Mouse (Mus musculus) CH12.LX (cell line): Measurements from ENCODE around the gene Cd38. TPM values are rescaled to one million over a fixed set of nuclear protein-coding genes. Genes with fewer than 3 reads are reported as not detected.

ENCODE experiments used
- DNase-seq: peaks from one replicate; pipeline ENCODE4 v3.0.0-alpha.2; 2013; ENCODE audit errors: extremely low read depth
- H3K27ac ChIP-seq: 2 replicates; pipeline ENCODE4 v1.5.1; 2012; ENCODE audit warnings: low read depth, mild to moderate bottlenecking, control low read depth, moderate library complexity; ENCODE audit not compliant: insufficient read depth
- H3K27me3 ChIP-seq: replicated peaks from 2 replicates; pipeline ENCODE3; 2012; ENCODE audit warnings: inconsistent platforms
- H3K36me3 ChIP-seq, 2 experiments: replicated peaks in 1 of 2; 2 replicates each; pipeline versions ENCODE3 to v1.6.1; 2012; ENCODE audit warnings: inconsistent platforms in 1 of 2, low read length in 1 of 2, mild to moderate bottlenecking in 1 of 2, mixed read lengths in 1 of 2, moderate library complexity in 1 of 2; ENCODE audit not compliant: control insufficient read depth in 1 of 2, insufficient read depth in 1 of 2
- H3K4me1 ChIP-seq, 2 experiments: 2 replicates each; pipeline ENCODE4 v1.6.1; 2012; ENCODE audit warnings: inconsistent platforms in 1 of 2, moderate library complexity in 1 of 2; ENCODE audit not compliant: insufficient read depth in 2 of 2, control insufficient read depth in 1 of 2
- H3K4me2 ChIP-seq: 2 replicates; pipeline ENCODE4 v1.6.1; 2012; ENCODE audit warnings: low read depth, mild to moderate bottlenecking, control low read depth; ENCODE audit not compliant: poor library complexity, insufficient read depth, severe bottlenecking
- H3K4me3 ChIP-seq, 3 experiments: fragments of 150-350 bp in 1 of 3; sonication (generic) in 1 of 3; replicated peaks in 1 of 3; 2 replicates each; pipeline versions ENCODE3 to v1.5.1; 2011 to 2012; ENCODE audit warnings: low read depth in 2 of 3, low read length in 2 of 3, mild to moderate bottlenecking in 2 of 3, moderate library complexity in 2 of 3, control low read depth in 1 of 3, improper control_type of control experiment in 1 of 3, inconsistent platforms in 1 of 3, mixed read lengths in 1 of 3; ENCODE audit not compliant: poor library complexity in 1 of 3
- H3K79me2 ChIP-seq: replicated peaks from 2 replicates; pipeline ENCODE4 v1.6.1; 2012; ENCODE audit warnings: mild to moderate bottlenecking, moderate library complexity; ENCODE audit not compliant: control insufficient read depth, poor library complexity, insufficient read depth, severe bottlenecking; ENCODE audit errors: extremely low read depth
- H3K9ac ChIP-seq: 2 replicates; pipeline ENCODE4 v1.6.1; 2012; ENCODE audit warnings: low read depth, mild to moderate bottlenecking, control low read depth, moderate library complexity; ENCODE audit not compliant: insufficient read depth
- H3K9me3 ChIP-seq: replicated peaks from 2 replicates; pipeline ENCODE3; 2012; ENCODE audit warnings: low read length, inconsistent platforms, mixed read lengths
- CHD2 ChIP-seq: IDR thresholded peaks from 2 replicates; pipeline ENCODE4 v1.6.1; 2011; ENCODE audit warnings: low read length, improper control_type of control experiment
- ELF1 ChIP-seq: IDR thresholded peaks from 2 replicates; pipeline ENCODE4 v1.6.1; 2014; ENCODE audit warnings: low read depth, mild to moderate bottlenecking, inconsistent platforms, low read length, improper control_type of control experiment
- EP300 ChIP-seq: IDR thresholded peaks from 2 replicates; pipeline ENCODE4 v1.6.1; 2011; ENCODE audit warnings: low read length, improper control_type of control experiment
- GABPA ChIP-seq: IDR thresholded peaks from 2 replicates; pipeline ENCODE4 v1.6.1; 2012; ENCODE audit warnings: low read depth, low read length, improper control_type of control experiment, inconsistent platforms; ENCODE audit not compliant: insufficient replicate concordance
- IRF4 ChIP-seq: IDR thresholded peaks from 2 replicates; pipeline ENCODE4 v1.6.1; 2014; ENCODE audit warnings: low read depth, mild to moderate bottlenecking, inconsistent platforms, low read length, improper control_type of control experiment
- MAFK ChIP-seq: IDR thresholded peaks from 2 replicates; pipeline ENCODE4 v1.6.1; 2011; ENCODE audit warnings: low read length, improper control_type of control experiment; ENCODE audit not compliant: insufficient replicate concordance
- MAX ChIP-seq: IDR thresholded peaks from 2 replicates; pipeline ENCODE4 v1.6.1; 2011; ENCODE audit warnings: low read length, improper control_type of control experiment
- MAZ ChIP-seq: IDR thresholded peaks from 2 replicates; pipeline ENCODE4 v1.6.1; 2012; ENCODE audit warnings: low read depth, mild to moderate bottlenecking, inconsistent platforms, low read length, improper control_type of control experiment, moderate library complexity
- MEF2A ChIP-seq: IDR thresholded peaks from 2 replicates; pipeline ENCODE4 v1.6.1; 2014; ENCODE audit warnings: low read depth, mild to moderate bottlenecking, inconsistent platforms, low read length, improper control_type of control experiment, borderline replicate concordance
- MXI1 ChIP-seq: IDR thresholded peaks from 2 replicates; pipeline ENCODE4 v1.6.1; 2011; ENCODE audit warnings: mild to moderate bottlenecking, low read depth, low read length, improper control_type of control experiment
- MYC ChIP-seq: IDR thresholded peaks from 2 replicates; pipeline ENCODE4 v1.6.1; 2011; ENCODE audit warnings: low read depth, mild to moderate bottlenecking, improper control_type of control experiment, low read length
- NRF1 ChIP-seq: IDR thresholded peaks from 2 replicates; pipeline ENCODE4 v1.6.1; 2014; ENCODE audit warnings: low read depth, mild to moderate bottlenecking, inconsistent platforms, low read length, improper control_type of control experiment, moderate library complexity
- POLR2A ChIP-seq: IDR thresholded peaks from 2 replicates; pipeline ENCODE4 v1.6.1; 2011; ENCODE audit warnings: low read depth, mild to moderate bottlenecking, improper control_type of control experiment, low read length
- POLR2AphosphoS2 ChIP-seq: IDR thresholded peaks from 2 replicates; pipeline ENCODE4 v1.6.1; 2011; ENCODE audit warnings: low read depth, low read length, improper control_type of control experiment
- RCOR1 ChIP-seq: conservative IDR thresholded peaks from 2 replicates; pipeline ENCODE4 v1.6.1; 2012; ENCODE audit warnings: low read depth, mild to moderate bottlenecking, inconsistent platforms, low read length, improper control_type of control experiment
- SIN3A ChIP-seq: IDR thresholded peaks from 2 replicates; pipeline ENCODE4 v1.6.1; 2012; ENCODE audit warnings: low read length, improper control_type of control experiment, inconsistent platforms
- SMC3 ChIP-seq: IDR thresholded peaks from 2 replicates; pipeline ENCODE4 v1.6.1; 2011; ENCODE audit warnings: low read depth, low read length, improper control_type of control experiment
- TBP ChIP-seq: conservative IDR thresholded peaks from 2 replicates; pipeline ENCODE4 v1.6.1; 2011; ENCODE audit warnings: low read depth, low read length, improper control_type of control experiment
- USF1 ChIP-seq: IDR thresholded peaks from 2 replicates; pipeline ENCODE4 v1.6.1; 2014; ENCODE audit warnings: low read depth, mild to moderate bottlenecking, inconsistent platforms, low read length, improper control_type of control experiment
- ZKSCAN1 ChIP-seq: IDR thresholded peaks from 2 replicates; pipeline ENCODE4 v1.6.1; 2012; ENCODE audit warnings: low read depth, inconsistent platforms, low read length, improper control_type of control experiment, borderline replicate concordance
- ZNF384 ChIP-seq: IDR thresholded peaks from 2 replicates; pipeline ENCODE4 v1.6.1; 2012; ENCODE audit warnings: low read depth, low read length, improper control_type of control experiment, inconsistent platforms
- dilution Hi-C: fragments of 300-500 bp; cut with MboI; formaldehyde crosslinking; loops from 2 replicates; pipeline ENCODE4 v1.14.3; 2020; ENCODE audit warnings: low sequenced_read_pairs; ENCODE audit not compliant: extremely low pct_unique_long_range_greater_than_20kb, extremely low pct_ligation_motif_present
- in situ Hi-C: fragments of 300-500 bp; cut with MboI; formaldehyde crosslinking; loops from 3 replicates; pipeline ENCODE4 v1.14.3; 2019; ENCODE audit warnings: low sequenced_read_pairs, low pct_ligation_motif_present, low pct_unique_long_range_greater_than_20kb, mixed read lengths
- polyA plus RNA-seq: library from polyadenylated mRNA; unstranded; fragments of >175 nt; gene quantifications from 2 replicates; pipeline ENCODE4 v1.2.1, GENCODE M21; 2012; ENCODE audit warnings: low read depth; ENCODE audit not compliant: insufficient read length
- total RNA-seq, 2 experiments: library from RNA; depleted of rRNA; stranded (reverse); fragments of 300-350 nt in 1 of 2; fragments of >200 nt in 1 of 2; gene quantifications; 2 replicates each; pipeline ENCODE4 v1.2.3; 2012 to 2014

Cd38 gene
- total RNA-seq (2012; rRNA removed) (2.9 and 3.3 TPM in 2 replicates), total RNA-seq (2014; rRNA removed) (1.5 and 1.7 TPM in 2 replicates), polyA plus RNA-seq (0.87 and 0.93 TPM in 2 replicates)

DNA sequence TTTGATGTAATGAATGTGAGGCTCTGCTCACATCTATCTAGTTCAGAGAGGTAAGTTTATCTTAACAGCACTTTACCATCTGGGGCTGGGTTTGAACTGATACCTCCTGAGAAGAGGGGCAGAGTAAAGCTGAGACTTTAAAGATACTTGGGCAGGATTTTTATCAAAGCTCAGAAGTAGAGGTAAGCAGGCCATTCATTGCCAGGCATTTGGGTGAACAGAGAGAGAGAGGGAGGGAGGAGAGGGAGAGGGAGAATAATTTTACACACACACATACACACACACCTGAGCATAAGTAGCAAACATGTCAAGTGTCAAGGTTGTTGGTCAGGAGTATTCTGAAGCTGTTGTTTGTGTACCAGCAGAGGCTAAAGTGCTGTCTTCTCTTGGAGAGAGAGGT, at the start of gene Cd38:
Gene Cd38 (plus strand): TSS at position 301 of the 400 bp plus-strand sequence.
- peaks cover 5 to 35% of the 10 kb centered on the region in 2 experiments for H3K4me1 ChIP-seq
- H3K79me2 ChIP-seq = no peaks in the 10 kb centered on the region
- TF ChIP-seq MXI1 = no peak
- TF ChIP-seq TBP = no peak
- no peak for TF ChIP-seq MAFK
- no peak for TF ChIP-seq SIN3A
- TF ChIP-seq NRF1 = no peak
- TF ChIP-seq EP300 = no peak
- no peak for TF ChIP-seq MEF2A
- no peak for TF ChIP-seq CHD2
- TF ChIP-seq SMC3 = no peak
- TF ChIP-seq ELF1 = no peak
- TF ChIP-seq MYC = no peak
- no peak for TF ChIP-seq MAX
- TF ChIP-seq GABPA = no peak
- no peak for TF ChIP-seq IRF4
- no peak for TF ChIP-seq ZNF384
- TF ChIP-seq USF1 = no peak
- no peak for TF ChIP-seq POLR2AphosphoS2
- no peak for TF ChIP-seq MAZ
- no peak for TF ChIP-seq RCOR1
- TF ChIP-seq, all 38 proteins: peak for 0
- H3K27ac ChIP-seq = no peak within 1 kb of the TSS
- peak within 1 kb of the TSS; percentile 50 for H3K9ac ChIP-seq
- no peaks in the 10 kb centered on the region for H3K9me3 ChIP-seq
- dilution Hi-C loops (no loop called here), in situ Hi-C loops (no loop called here)
- H3K27me3 ChIP-seq = no peaks in the 10 kb centered on the region
- H3K36me3 ChIP-seq = no peaks in the 10 kb centered on the region
- peak within 1 kb of the TSS; percentile 65 for H3K4me2 ChIP-seq
- DNase-seq = no peak
- peak within 1 kb of the TSS; percentile 42 to 71 (median 54) for H3K4me3 ChIP-seq

DNA sequence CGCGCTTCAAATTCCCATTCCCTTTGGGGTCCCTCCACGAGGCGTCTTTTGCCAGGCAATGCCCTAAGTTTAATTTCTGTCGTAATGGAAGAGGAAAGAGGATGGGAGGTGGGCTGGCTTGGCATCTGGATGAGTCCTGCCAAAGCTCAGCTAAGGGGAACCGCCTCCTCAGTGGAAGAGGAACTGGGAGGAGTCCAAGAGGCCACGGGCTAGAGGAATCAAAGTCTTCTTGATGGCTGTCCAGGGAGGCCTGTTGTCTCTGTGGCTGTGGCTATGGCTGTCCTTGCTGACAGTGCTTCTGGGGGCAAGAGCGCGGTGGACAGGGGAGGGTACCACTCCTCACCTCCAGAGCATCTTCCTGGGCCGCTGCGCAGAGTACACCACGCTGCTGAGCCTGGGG, 49.7 kb upstream of the Cd38 start, which contains the start of gene Bst1:
Gene Bst1 (plus strand): TSS at position 191 of the 400 bp plus-strand sequence.
- H3K9me3 ChIP-seq = no peaks in the 10 kb centered on the region
- H3K9ac ChIP-seq = no peak within 1 kb of the TSS
- H3K4me2 ChIP-seq = no peak within 1 kb of the TSS; the same call in 1 of the 2 replicates
- no peaks in the 10 kb centered on the region for H3K79me2 ChIP-seq
- H3K27ac ChIP-seq = no peak within 1 kb of the TSS
- no peak for DNase-seq
- no peaks in the 10 kb centered on the region for H3K27me3 ChIP-seq
- dilution Hi-C loops = no loop called here
- peaks cover 5 to 35% of the 10 kb centered on the region in 2 experiments for H3K4me1 ChIP-seq
- H3K36me3 ChIP-seq = peaks cover 0 to 18% of the 10 kb centered on the region in 2 experiments
- TF ChIP-seq EP300 = no peak
- TF ChIP-seq IRF4 = peak; percentile 61; the same call in 1 of the 2 replicates
- TF ChIP-seq POLR2A = no peak
- TF ChIP-seq ZKSCAN1 = no peak
- no peak for TF ChIP-seq RCOR1
- TF ChIP-seq, all 38 proteins: peak for 1
- in situ Hi-C loops = no loop called here
- peak within 1 kb of the TSS; percentile 21 to 43 (median 39) for H3K4me3 ChIP-seq
